Mouse (Mus musculus) forebrain, embryonic 14.5 days (tissue): Measurements from ENCODE around the gene Tmem106c. TPM values are rescaled to one million over a fixed set of nuclear protein-coding genes. Genes with fewer than 3 reads are reported as not detected.

Experiments
- ATAC-seq: fragments of 200-750 bp; cut with Nextera tagmentation; 2 replicates; pipeline ENCODE4 v1.8.0; 2017; ENCODE audit warnings: mild to moderate bottlenecking, moderate library complexity
- DNase-seq: peaks from one replicate; pipeline ENCODE4 v3.0.0-alpha.2; 2015; ENCODE audit warnings: low spot score
- H3K27ac ChIP-seq: fragments of 300-500 bp; sonication (generic); 2 replicates; pipeline ENCODE4 v1.5.1; 2014; ENCODE audit warnings: low read depth, mild to moderate bottlenecking, control low read depth, low read length, moderate library complexity
- H3K27me3 ChIP-seq: fragments of 300-500 bp; sonication (generic); replicated peaks from 2 replicates; pipeline ENCODE4 v1.6.1; 2014; ENCODE audit warnings: low read length, control low read depth, mixed read lengths; ENCODE audit not compliant: control insufficient read depth, insufficient read depth
- H3K36me3 ChIP-seq: fragments of 300-500 bp; sonication (generic); 2 replicates; pipeline ENCODE4 v1.6.1; 2014; ENCODE audit warnings: low read length, control low read depth; ENCODE audit not compliant: control insufficient read depth, insufficient read depth
- H3K4me1 ChIP-seq: fragments of 300-500 bp; sonication (generic); 2 replicates; pipeline ENCODE4 v1.6.1; 2014; ENCODE audit warnings: antibody characterized with exemption, low read length, control low read depth; ENCODE audit not compliant: control insufficient read depth, insufficient read depth
- H3K4me2 ChIP-seq: fragments of 300-500 bp; sonication (generic); 2 replicates; pipeline ENCODE4 v1.6.1; 2014; ENCODE audit warnings: mild to moderate bottlenecking, control low read depth, low read length
- H3K4me3 ChIP-seq: fragments of 300-500 bp; sonication (generic); 2 replicates; pipeline ENCODE4 v1.5.1; 2014; ENCODE audit warnings: low read depth, low read length, control low read depth
- H3K9ac ChIP-seq: fragments of 300-500 bp; sonication (generic); 2 replicates; pipeline ENCODE4 v1.6.1; 2014; ENCODE audit warnings: mild to moderate bottlenecking, low read length, control low read depth, moderate library complexity
- H3K9me3 ChIP-seq: fragments of 300-500 bp; sonication (generic); replicated peaks from 2 replicates; pipeline ENCODE4 v1.6.1; 2016; ENCODE audit warnings: low read length, control low read depth, mixed read lengths; ENCODE audit not compliant: control insufficient read depth
- WGBS: fragments of 180-500 bp; shearing (Covaris S2); extraction: QIAGEN DNeasy Blood & Tissue Kit; methylation state at CpG from one replicate; pipeline ENCODE4 v1.1.7; 2014; 5-methylcytosine and 5-hydroxymethylcytosine counted together
- polyA plus RNA-seq: library from polyadenylated mRNA; unstranded; fragments of >200 nt; fragmentation: Nextera tagmentation; extraction: Ambion mirVana; gene quantifications from 2 replicates; pipeline ENCODE4 v1.2.1, GENCODE M21; 2014

The Tmem106c gene
- polyA plus RNA-seq, 1 experiment from 2014 or later: 71.7 TPM

DNA sequence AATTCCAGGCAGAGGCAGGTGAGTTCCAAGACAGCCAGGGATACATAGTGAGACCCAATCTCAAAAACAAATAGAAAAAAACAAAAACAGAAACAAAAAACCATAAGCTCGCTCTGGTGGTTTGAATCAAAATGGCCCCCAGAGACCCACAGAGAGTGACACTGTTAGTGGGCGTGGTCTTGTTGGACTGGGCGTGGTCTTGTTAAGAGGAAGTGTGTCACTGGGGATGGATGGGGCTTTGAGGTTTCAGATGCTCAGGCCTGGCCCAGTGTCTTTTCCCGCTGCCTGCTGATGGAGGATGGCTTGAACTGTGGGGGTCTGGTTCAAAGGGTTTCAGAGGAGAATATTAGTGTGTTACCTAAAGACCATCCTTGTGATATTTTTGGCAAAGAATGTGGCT lies 53.9 kb downstream of the Tmem106c start:
- Histone ChIP-seq H3K4me3 (no peak overlapping the region), H3K36me3 (no peaks in the 10 kb centered on the region), H3K9me3 (no peaks in the 10 kb centered on the region), H3K4me1 (no peaks in the 10 kb centered on the region), H3K9ac (no peak overlapping the region), H3K27ac (no peak overlapping the region), H3K27me3 (no peaks in the 10 kb centered on the region), H3K4me2 (no peak overlapping the region)
- ATAC-seq (no peak), DNase-seq (no peak)
- 86% methylated on average over 4 of the region's 4 CpGs for WGBS

DNA sequence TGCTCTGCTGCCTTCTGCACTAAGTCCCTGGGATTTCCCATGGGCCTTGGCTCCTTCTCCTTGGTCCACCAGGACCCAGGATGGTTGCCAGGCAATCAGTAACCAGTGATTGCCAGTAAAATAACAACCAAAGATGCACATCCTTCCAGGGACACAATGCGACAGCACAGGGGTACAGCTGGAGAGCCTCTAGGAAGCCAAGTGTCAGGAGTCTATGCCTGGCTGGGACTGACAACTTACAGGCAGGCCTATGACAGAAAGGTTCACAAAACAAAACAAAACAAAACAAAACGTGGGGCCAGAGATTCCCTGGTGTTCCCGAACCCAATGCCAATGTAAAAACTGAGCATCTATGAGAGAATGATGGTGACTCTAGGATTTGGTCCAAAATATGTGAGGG lies 55.0 kb downstream of the Tmem106c start:
- WGBS: 74% methylated on average over 3 of the region's 3 CpGs
- Histone ChIP-seq H3K9ac (no peak overlapping the region), H3K9me3 (no peaks in the 10 kb centered on the region), H3K36me3 (no peaks in the 10 kb centered on the region), H3K4me1 (no peaks in the 10 kb centered on the region), H3K27ac (no peak overlapping the region), H3K27me3 (no peaks in the 10 kb centered on the region), H3K4me2 (no peak overlapping the region), H3K4me3 (no peak overlapping the region)
- no peak for ATAC-seq
- no peak for DNase-seq

Other genes with a start within 250 kb of the Tmem106c start
- gene Endou, start 232.9 kb upstream of the Tmem106c start, polyA plus RNA-seq: 0.11 and 0.14 TPM in 2 replicates
- gene Rapgef3, start 196.2 kb upstream of the Tmem106c start, polyA plus RNA-seq: 4.9 and 6.4 TPM in 2 replicates
- gene Slc48a1, start 185.7 kb upstream of the Tmem106c start, polyA plus RNA-seq: 65.4 and 69.1 TPM in 2 replicates
- 19.5 and 20.0 TPM in 2 replicates for gene Hdac7, start 119.7 kb upstream of the Tmem106c start, polyA plus RNA-seq
- gene Vdr, start 53.6 kb upstream of the Tmem106c start, polyA plus RNA-seq: 0.20 TPM in 1 of 2 replicates, not detected in the other
- 19.4 and 23.9 TPM in 2 replicates for gene Col2a1, start 40.5 kb downstream of the Tmem106c start, polyA plus RNA-seq
- gene Pfkm, start 128.4 kb downstream of the Tmem106c start, polyA plus RNA-seq: 65.0 and 73.6 TPM in 2 replicates
- gene Senp1, start 129.5 kb downstream of the Tmem106c start, polyA plus RNA-seq: 21.7 and 24.8 TPM in 2 replicates
- 60.5 and 62.2 TPM in 2 replicates for gene Asb8, start 201.4 kb downstream of the Tmem106c start, polyA plus RNA-seq
- 42.6 and 52.2 TPM in 2 replicates for gene Ccdc184, start 203.0 kb downstream of the Tmem106c start, polyA plus RNA-seq
- not detected in 2 replicates for gene Olfr288, start 231.3 kb downstream of the Tmem106c start, polyA plus RNA-seq